Mouse (Mus musculus) CH12.LX (cell line): ENCODE data around the gene Tmcc1. TPM values are rescaled to one million over a fixed set of nuclear protein-coding genes. Genes with fewer than 3 reads are reported as not detected.

ENCODE experiments used
- DNase-seq: peaks from one replicate; pipeline ENCODE4 v3.0.0-alpha.2; 2013; ENCODE audit errors: extremely low read depth
- H3K27ac ChIP-seq: 2 replicates; pipeline ENCODE4 v1.5.1; 2012; ENCODE audit warnings: low read depth, mild to moderate bottlenecking, control low read depth, moderate library complexity; ENCODE audit not compliant: insufficient read depth
- H3K27me3 ChIP-seq: replicated peaks from 2 replicates; pipeline ENCODE3; 2012; ENCODE audit warnings: inconsistent platforms
- H3K36me3 ChIP-seq, 2 experiments: replicated peaks in 1 of 2; 2 replicates each; pipeline versions ENCODE3 to v1.6.1; 2012; ENCODE audit warnings: inconsistent platforms in 1 of 2, low read length in 1 of 2, mild to moderate bottlenecking in 1 of 2, mixed read lengths in 1 of 2, moderate library complexity in 1 of 2; ENCODE audit not compliant: control insufficient read depth in 1 of 2, insufficient read depth in 1 of 2
- H3K4me1 ChIP-seq, 2 experiments: 2 replicates each; pipeline ENCODE4 v1.6.1; 2012; ENCODE audit warnings: inconsistent platforms in 1 of 2, moderate library complexity in 1 of 2; ENCODE audit not compliant: insufficient read depth in 2 of 2, control insufficient read depth in 1 of 2
- H3K4me2 ChIP-seq: 2 replicates; pipeline ENCODE4 v1.6.1; 2012; ENCODE audit warnings: low read depth, mild to moderate bottlenecking, control low read depth; ENCODE audit not compliant: poor library complexity, insufficient read depth, severe bottlenecking
- H3K4me3 ChIP-seq, 3 experiments: fragments of 150-350 bp in 1 of 3; sonication (generic) in 1 of 3; replicated peaks in 1 of 3; 2 replicates each; pipeline versions ENCODE3 to v1.5.1; 2011 to 2012; ENCODE audit warnings: low read depth in 2 of 3, low read length in 2 of 3, mild to moderate bottlenecking in 2 of 3, moderate library complexity in 2 of 3, control low read depth in 1 of 3, improper control_type of control experiment in 1 of 3, inconsistent platforms in 1 of 3, mixed read lengths in 1 of 3; ENCODE audit not compliant: poor library complexity in 1 of 3
- H3K79me2 ChIP-seq: replicated peaks from 2 replicates; pipeline ENCODE4 v1.6.1; 2012; ENCODE audit warnings: mild to moderate bottlenecking, moderate library complexity; ENCODE audit not compliant: control insufficient read depth, poor library complexity, insufficient read depth, severe bottlenecking; ENCODE audit errors: extremely low read depth
- H3K9ac ChIP-seq: 2 replicates; pipeline ENCODE4 v1.6.1; 2012; ENCODE audit warnings: low read depth, mild to moderate bottlenecking, control low read depth, moderate library complexity; ENCODE audit not compliant: insufficient read depth
- H3K9me3 ChIP-seq: replicated peaks from 2 replicates; pipeline ENCODE3; 2012; ENCODE audit warnings: low read length, inconsistent platforms, mixed read lengths
- BHLHE40 ChIP-seq: IDR thresholded peaks from 2 replicates; pipeline ENCODE4 v1.6.1; 2011; ENCODE audit warnings: mild to moderate bottlenecking, low read depth, low read length, improper control_type of control experiment
- CHD1 ChIP-seq: IDR thresholded peaks from 2 replicates; pipeline ENCODE4 v1.6.1; 2012; ENCODE audit warnings: low read depth, low read length, improper control_type of control experiment, inconsistent platforms
- ELF1 ChIP-seq: IDR thresholded peaks from 2 replicates; pipeline ENCODE4 v1.6.1; 2014; ENCODE audit warnings: low read depth, mild to moderate bottlenecking, inconsistent platforms, low read length, improper control_type of control experiment
- ETS1 ChIP-seq: conservative IDR thresholded peaks from 2 replicates; pipeline ENCODE4 v1.6.1; 2012; ENCODE audit warnings: low read depth, mild to moderate bottlenecking, inconsistent platforms, low read length, improper control_type of control experiment, moderate library complexity
- GABPA ChIP-seq: IDR thresholded peaks from 2 replicates; pipeline ENCODE4 v1.6.1; 2012; ENCODE audit warnings: low read depth, low read length, improper control_type of control experiment, inconsistent platforms; ENCODE audit not compliant: insufficient replicate concordance
- JUND ChIP-seq: conservative IDR thresholded peaks from 2 replicates; pipeline ENCODE4 v1.6.1; 2011; ENCODE audit warnings: low read depth, low read length, improper control_type of control experiment
- KAT2A ChIP-seq: IDR thresholded peaks from 2 replicates; pipeline ENCODE4 v1.6.1; 2012; ENCODE audit warnings: low read length, improper control_type of control experiment, inconsistent platforms; ENCODE audit not compliant: insufficient replicate concordance
- MAFK ChIP-seq: IDR thresholded peaks from 2 replicates; pipeline ENCODE4 v1.6.1; 2011; ENCODE audit warnings: low read length, improper control_type of control experiment; ENCODE audit not compliant: insufficient replicate concordance
- MAX ChIP-seq: IDR thresholded peaks from 2 replicates; pipeline ENCODE4 v1.6.1; 2011; ENCODE audit warnings: low read length, improper control_type of control experiment
- MAZ ChIP-seq: IDR thresholded peaks from 2 replicates; pipeline ENCODE4 v1.6.1; 2012; ENCODE audit warnings: low read depth, mild to moderate bottlenecking, inconsistent platforms, low read length, improper control_type of control experiment, moderate library complexity
- MYC ChIP-seq: IDR thresholded peaks from 2 replicates; pipeline ENCODE4 v1.6.1; 2011; ENCODE audit warnings: low read depth, mild to moderate bottlenecking, improper control_type of control experiment, low read length
- NELFE ChIP-seq: IDR thresholded peaks from 2 replicates; pipeline ENCODE4 v1.6.1; 2011; ENCODE audit warnings: low read depth, low read length, improper control_type of control experiment
- NRF1 ChIP-seq: IDR thresholded peaks from 2 replicates; pipeline ENCODE4 v1.6.1; 2014; ENCODE audit warnings: low read depth, mild to moderate bottlenecking, inconsistent platforms, low read length, improper control_type of control experiment, moderate library complexity
- PAX5 ChIP-seq: IDR thresholded peaks from 2 replicates; pipeline ENCODE4 v1.6.1; 2012; ENCODE audit warnings: low read length, inconsistent platforms, mixed read lengths
- POLR2A ChIP-seq: IDR thresholded peaks from 2 replicates; pipeline ENCODE4 v1.6.1; 2011; ENCODE audit warnings: low read depth, mild to moderate bottlenecking, improper control_type of control experiment, low read length
- POLR2AphosphoS2 ChIP-seq: IDR thresholded peaks from 2 replicates; pipeline ENCODE4 v1.6.1; 2011; ENCODE audit warnings: low read depth, low read length, improper control_type of control experiment
- RAD21 ChIP-seq: IDR thresholded peaks from 2 replicates; pipeline ENCODE4 v1.6.1; 2011; ENCODE audit warnings: low read depth, mild to moderate bottlenecking, low read length, improper control_type of control experiment, moderate library complexity
- RCOR1 ChIP-seq: conservative IDR thresholded peaks from 2 replicates; pipeline ENCODE4 v1.6.1; 2012; ENCODE audit warnings: low read depth, mild to moderate bottlenecking, inconsistent platforms, low read length, improper control_type of control experiment
- SMC3 ChIP-seq: IDR thresholded peaks from 2 replicates; pipeline ENCODE4 v1.6.1; 2011; ENCODE audit warnings: low read depth, low read length, improper control_type of control experiment
- UBTF ChIP-seq: IDR thresholded peaks from 2 replicates; pipeline ENCODE4 v1.6.1; 2012; ENCODE audit warnings: low read depth, mild to moderate bottlenecking, inconsistent platforms, low read length, improper control_type of control experiment, moderate library complexity
- USF2 ChIP-seq: conservative IDR thresholded peaks from 2 replicates; pipeline ENCODE4 v1.6.1; 2011; ENCODE audit warnings: low read depth, low read length, improper control_type of control experiment
- ZKSCAN1 ChIP-seq: IDR thresholded peaks from 2 replicates; pipeline ENCODE4 v1.6.1; 2012; ENCODE audit warnings: low read depth, inconsistent platforms, low read length, improper control_type of control experiment, borderline replicate concordance
- ZNF384 ChIP-seq: IDR thresholded peaks from 2 replicates; pipeline ENCODE4 v1.6.1; 2012; ENCODE audit warnings: low read depth, low read length, improper control_type of control experiment, inconsistent platforms
- dilution Hi-C: fragments of 300-500 bp; cut with MboI; formaldehyde crosslinking; loops from 2 replicates; pipeline ENCODE4 v1.14.3; 2020; ENCODE audit warnings: low sequenced_read_pairs; ENCODE audit not compliant: extremely low pct_unique_long_range_greater_than_20kb, extremely low pct_ligation_motif_present
- in situ Hi-C: fragments of 300-500 bp; cut with MboI; formaldehyde crosslinking; loops from 3 replicates; pipeline ENCODE4 v1.14.3; 2019; ENCODE audit warnings: low sequenced_read_pairs, low pct_ligation_motif_present, low pct_unique_long_range_greater_than_20kb, mixed read lengths
- polyA plus RNA-seq: library from polyadenylated mRNA; unstranded; fragments of >175 nt; gene quantifications from 2 replicates; pipeline ENCODE4 v1.2.1, GENCODE M21; 2012; ENCODE audit warnings: low read depth; ENCODE audit not compliant: insufficient read length
- total RNA-seq, 2 experiments: library from RNA; depleted of rRNA; stranded (reverse); fragments of 300-350 nt in 1 of 2; fragments of >200 nt in 1 of 2; gene quantifications; 2 replicates each; pipeline ENCODE4 v1.2.3; 2012 to 2014

Tmcc1 gene
- total and polyA plus RNA-seq, 3 experiments = 3.6 to 60.8 (median 3.7) TPM

DNA sequence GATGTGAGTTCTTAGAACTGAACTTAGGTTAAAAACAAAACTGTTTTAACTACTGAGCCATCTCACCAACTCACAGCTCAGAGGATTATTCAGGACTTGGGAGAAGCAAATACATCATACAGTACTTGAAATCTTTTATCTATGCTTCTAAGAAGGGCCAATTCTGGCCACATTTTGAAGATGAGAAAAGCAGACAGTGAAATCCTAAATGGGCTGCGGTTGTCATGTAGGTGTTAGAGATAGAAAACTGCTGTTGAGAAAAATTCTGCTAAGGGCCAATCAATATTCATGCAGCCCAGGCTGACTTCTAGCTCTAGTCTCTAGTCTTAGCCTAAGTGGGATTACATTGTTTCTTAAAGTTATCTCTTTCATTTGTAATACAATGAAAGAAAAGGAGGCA, 26.9 kb downstream of the Tmcc1 start:
- H3K4me1 ChIP-seq = no peaks in the 10 kb centered on the region
- no peaks in the 10 kb centered on the region for H3K27me3 ChIP-seq
- H3K27ac ChIP-seq = no peak overlapping the region
- H3K79me2 ChIP-seq = no peaks in the 10 kb centered on the region
- TF ChIP-seq GABPA (no peak), MAX (no peak), MAZ (no peak), MAFK (no peak), JUND (no peak), ELF1 (no peak), RAD21 (no peak), BHLHE40 (no peak), NELFE (no peak), KAT2A (no peak), SMC3 (no peak), UBTF (no peak), ZKSCAN1 (no peak), RCOR1 (no peak), ETS1 (no peak), NRF1 (no peak), PAX5 (no peak), ZNF384 (no peak), POLR2A (no peak)
- in situ Hi-C loops = no loop called here
- peaks cover 0 to 6% of the 10 kb centered on the region in 2 experiments for H3K36me3 ChIP-seq
- no peak overlapping the region for H3K4me3 ChIP-seq
- dilution Hi-C loops = no loop called here
- H3K9ac ChIP-seq = no peak overlapping the region
- H3K9me3 ChIP-seq = no peaks in the 10 kb centered on the region
- H3K4me2 ChIP-seq = no peak overlapping the region
- DNase-seq = no peak

- TF ChIP-seq ETS1 (no peak), MAZ (no peak), POLR2AphosphoS2 (no peak), USF2 (no peak), ZNF384 (no peak), MYC (no peak), CHD1 (no peak), JUND (no peak), KAT2A (no peak)
- no peaks in the 10 kb centered on the region for H3K27me3 ChIP-seq
- dilution Hi-C loops = no loop called here
- no peak overlapping the region for H3K4me3 ChIP-seq
- H3K4me2 ChIP-seq = no peak overlapping the region
- in situ Hi-C loops = no loop called here
- no peak for DNase-seq
- H3K9me3 ChIP-seq = no peaks in the 10 kb centered on the region
- H3K9ac ChIP-seq = no peak overlapping the region
- no peaks in the 10 kb centered on the region for H3K79me2 ChIP-seq
- H3K4me1 ChIP-seq = peaks cover 0 to 4% of the 10 kb centered on the region in 2 experiments; a peak in 1 of 4 replicates
- no peak overlapping the region for H3K27ac ChIP-seq
- H3K36me3 ChIP-seq = peaks cover 0 to 2% of the 10 kb centered on the region in 2 experiments
Observed at GRCm38 (mm10) chr6:116154854-116155624, 38.2 kb downstream of the Tmcc1 start.
